Mouse (Mus musculus) stomach, postnatal 0 days (tissue): ENCODE data around the gene Stk25. TPM values are rescaled to one million over a fixed set of nuclear protein-coding genes. Genes with fewer than 3 reads are reported as not detected.

ENCODE experiments used
- ATAC-seq: fragments of 200-750 bp; cut with Nextera tagmentation; 2 replicates; pipeline ENCODE4 v1.8.0; 2017; ENCODE audit not compliant: low FRiP score, low TSS enrichment
- DNase-seq: peaks from one replicate; pipeline ENCODE4 v3.0.0-alpha.2; 2016; ENCODE audit warnings: low spot score
- H3K27ac ChIP-seq: fragments of 300-500 bp; sonication (generic); replicated peaks from 2 replicates; pipeline ENCODE4 v1.5.1; 2014; ENCODE audit warnings: mild to moderate bottlenecking, control low read depth
- H3K27me3 ChIP-seq: fragments of 300-500 bp; sonication (generic); 2 replicates; pipeline ENCODE4 v1.6.1; 2014; ENCODE audit warnings: low read length; ENCODE audit not compliant: control insufficient read depth, insufficient read depth
- H3K36me3 ChIP-seq: fragments of 300-500 bp; sonication (generic); 2 replicates; pipeline ENCODE4 v1.6.1; 2014; ENCODE audit warnings: low read length, mixed read lengths; ENCODE audit not compliant: control insufficient read depth, insufficient read depth
- H3K4me1 ChIP-seq: fragments of 300-500 bp; sonication (generic); replicated peaks from 2 replicates; pipeline ENCODE4 v1.6.1; 2014; ENCODE audit warnings: antibody characterized with exemption; ENCODE audit not compliant: control insufficient read depth, insufficient read depth
- H3K4me2 ChIP-seq: fragments of 300-500 bp; sonication (generic); replicated peaks from 2 replicates; pipeline ENCODE4 v1.6.1; 2014; ENCODE audit warnings: low read depth, mild to moderate bottlenecking, control low read depth, moderate library complexity
- H3K4me3 ChIP-seq: fragments of 300-500 bp; sonication (generic); 2 replicates; pipeline ENCODE4 v1.5.1; 2014; ENCODE audit warnings: low read depth, low read length, control low read depth
- H3K9ac ChIP-seq: fragments of 300-500 bp; sonication (generic); 2 replicates; pipeline ENCODE4 v1.6.1; 2014; ENCODE audit warnings: mild to moderate bottlenecking, low read length, control low read depth, mixed read lengths
- H3K9me3 ChIP-seq: fragments of 300-500 bp; sonication (generic); 2 replicates; pipeline ENCODE4 v1.6.1; 2016; ENCODE audit warnings: low read length; ENCODE audit not compliant: control insufficient read depth
- CTCF ChIP-seq: IDR thresholded peaks from 2 replicates; pipeline ENCODE4 v1.5.1; 2016; ENCODE audit warnings: antibody characterized with exemption, low read depth, mild to moderate bottlenecking, moderate library complexity
- EP300 ChIP-seq: optimal IDR thresholded peaks from 2 replicates; pipeline ENCODE3; 2016; ENCODE audit warnings: antibody characterized with exemption
- WGBS: fragments of 180-500 bp; shearing (Covaris S2); extraction: QIAGEN DNeasy Blood & Tissue Kit; methylation state at CpG from one replicate; pipeline ENCODE4 v1.1.7; 2014; 5-methylcytosine and 5-hydroxymethylcytosine counted together
- polyA plus RNA-seq: library from polyadenylated mRNA; unstranded; fragments of >200 nt; fragmentation: Nextera tagmentation; extraction: Ambion mirVana; gene quantifications from 2 replicates; pipeline ENCODE4 v1.2.1, GENCODE M21; 2015

Stk25 gene
- polyA plus RNA-seq, 1 experiment from 2014 or later: 107 TPM

DNA sequence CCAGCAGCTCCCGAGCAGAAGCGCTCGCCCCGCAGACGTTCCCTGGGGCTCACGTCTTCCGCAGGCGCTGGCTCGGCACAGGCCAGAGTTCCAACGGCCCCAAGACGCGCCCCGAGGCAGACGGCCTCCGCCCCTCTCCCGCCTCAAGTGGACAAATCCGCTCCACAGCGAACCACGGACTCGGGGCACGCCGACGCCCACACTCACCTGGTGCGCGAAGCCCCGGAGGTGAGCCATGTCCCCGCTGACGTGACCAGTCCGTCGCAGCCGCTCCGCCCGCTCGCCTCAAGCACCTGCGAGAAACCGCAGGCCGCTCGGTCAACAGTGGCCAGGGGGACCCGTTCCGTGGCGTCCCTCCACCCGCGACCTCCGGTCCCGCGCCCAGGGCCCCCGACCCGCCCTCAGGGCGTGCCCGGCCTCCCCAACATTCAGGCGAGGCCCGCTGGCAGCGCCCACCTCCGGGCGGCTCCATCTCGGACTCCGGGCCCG, 23.3 kb downstream of the Stk25 start:
- Histone ChIP-seq H3K9me3 (no peaks in the 10 kb centered on the region), H3K27ac (peak overlapping the region; percentile 97), H3K4me1 (peaks cover 6% of the 10 kb centered on the region; the same call in 1 of the 2 replicates), H3K36me3 (no peaks in the 10 kb centered on the region), H3K4me3 (peak overlapping the region; percentile 97), H3K27me3 (no peaks in the 10 kb centered on the region), H3K9ac (peak overlapping the region; percentile 91), H3K4me2 (peak overlapping the region; percentile 87)
- ATAC-seq: peak; percentile 59
- no peak; the same call in 1 of the 2 replicates for TF ChIP-seq CTCF
- no peak for TF ChIP-seq EP300
- DNase-seq: peak; percentile 85
- WGBS: under 1% methylated on average over 58 of the region's 58 CpGs

DNA sequence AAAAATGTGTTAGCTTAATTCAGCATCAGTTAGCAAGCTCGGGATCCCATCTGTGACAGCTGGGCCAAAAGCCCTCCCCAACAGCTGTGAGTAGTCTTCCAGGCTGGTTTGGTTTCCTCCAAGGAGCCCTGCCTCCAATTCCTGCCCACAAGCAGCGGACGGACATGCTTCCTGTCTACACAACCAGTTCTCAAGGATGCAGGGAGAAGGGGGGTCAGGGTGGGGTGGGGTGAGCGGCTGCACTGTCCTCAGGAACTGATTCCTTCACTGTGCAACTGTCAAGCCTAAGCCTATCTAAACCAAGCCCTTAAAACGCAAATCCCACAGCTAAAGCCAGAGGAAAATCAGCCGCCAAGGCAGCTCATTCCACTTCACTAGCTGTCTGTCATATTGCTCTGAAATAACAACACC, 24.0 kb downstream of the Stk25 start:
- no peaks in the 10 kb centered on the region for H3K36me3 ChIP-seq
- H3K4me1 ChIP-seq: peaks cover 6% of the 10 kb centered on the region; the same call in 1 of the 2 replicates
- peak; percentile 47 for DNase-seq

DNA sequence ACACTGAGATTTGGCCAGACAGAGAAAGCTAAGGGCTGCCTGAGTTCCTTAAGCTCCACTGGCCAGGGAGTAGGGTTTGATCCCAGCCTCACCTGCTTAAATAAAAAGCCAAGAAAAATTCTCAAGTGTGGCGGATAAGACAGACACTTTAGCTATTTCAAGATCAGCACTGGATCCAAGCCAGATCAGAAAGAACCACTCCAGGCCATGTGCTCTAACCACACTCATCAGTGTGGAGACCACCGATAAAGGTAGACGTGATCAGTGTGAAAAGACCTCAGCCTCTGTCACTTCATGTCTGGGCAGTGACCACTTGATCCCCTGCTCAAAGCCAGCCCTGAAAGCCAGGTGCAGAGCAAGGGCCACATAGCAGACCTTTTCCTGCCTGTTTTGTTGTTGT, 25.7 kb downstream of the Stk25 start:
- DNase-seq (no peak), ATAC-seq (no peak)
- no peak overlapping the region for H3K4me3 ChIP-seq
- 93% methylated on average over 3 of the region's 3 CpGs for WGBS
- H3K9ac ChIP-seq: no peak overlapping the region
- no peak overlapping the region for H3K27ac ChIP-seq
- TF ChIP-seq CTCF (no peak), EP300 (no peak)
- H3K36me3 ChIP-seq: peaks cover 10% of the 10 kb centered on the region
- H3K4me1 ChIP-seq: peaks cover 6% of the 10 kb centered on the region; the same call in 1 of the 2 replicates
- H3K9me3 ChIP-seq: no peaks in the 10 kb centered on the region
- no peak overlapping the region for H3K4me2 ChIP-seq
- no peaks in the 10 kb centered on the region for H3K27me3 ChIP-seq

More for the DNA sequence above, 24.0 kb downstream of the Stk25 start:
- ATAC-seq: no peak
- H3K27ac ChIP-seq: peak overlapping the region; percentile 97
- TF ChIP-seq CTCF (no peak), EP300 (no peak)
- H3K4me3 ChIP-seq: peak overlapping the region; percentile 97
- no peaks in the 10 kb centered on the region for H3K9me3 ChIP-seq
- no peaks in the 10 kb centered on the region for H3K27me3 ChIP-seq
- WGBS: 4% methylated on average over 6 of the region's 6 CpGs
- H3K4me2 ChIP-seq: peak overlapping the region; percentile 87
- peak overlapping the region; percentile 91 for H3K9ac ChIP-seq

GRCm38 (mm10) chr1:93630796-93631195, 27.7 kb downstream of the Stk25 start:
- DNase-seq: no peak
- no peaks in the 10 kb centered on the region for H3K9me3 ChIP-seq
- peaks cover 6% of the 10 kb centered on the region; the same call in 1 of the 2 replicates for H3K4me1 ChIP-seq
- no peak for ATAC-seq
- H3K27ac ChIP-seq: no peak overlapping the region
- WGBS: 75% methylated on average over 3 of the region's 3 CpGs
- H3K9ac ChIP-seq: no peak overlapping the region
- H3K27me3 ChIP-seq: no peaks in the 10 kb centered on the region
- no peak overlapping the region for H3K4me3 ChIP-seq
- TF ChIP-seq CTCF: no peak
- no peak for TF ChIP-seq EP300
- H3K36me3 ChIP-seq: peaks cover 16% of the 10 kb centered on the region
- H3K4me2 ChIP-seq: no peak overlapping the region

DNA sequence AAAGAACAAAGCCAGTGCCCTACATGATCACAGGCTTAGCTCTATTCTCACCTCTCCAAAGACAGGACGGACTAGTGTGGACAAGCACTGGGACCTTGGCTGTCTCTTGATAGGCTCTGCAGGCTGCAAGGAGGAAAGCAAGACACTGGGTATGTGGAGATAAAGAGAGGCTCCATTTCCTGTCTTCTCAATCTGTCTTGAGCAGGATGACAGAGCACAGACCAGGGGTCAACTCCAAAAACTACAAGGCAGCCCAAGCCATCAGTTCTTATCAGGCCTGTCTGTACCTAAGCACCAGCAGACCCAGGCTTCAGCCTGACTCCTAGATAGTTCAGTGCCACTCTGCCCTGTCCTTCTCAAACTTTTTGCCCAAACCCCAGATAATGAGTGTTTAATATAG, 34.0 kb downstream of the Stk25 start:
- ATAC-seq (no peak), DNase-seq (no peak)
- Histone ChIP-seq H3K27me3 (no peaks in the 10 kb centered on the region), H3K27ac (no peak overlapping the region), H3K36me3 (peaks cover 39% of the 10 kb centered on the region), H3K4me1 (no peaks in the 10 kb centered on the region), H3K9me3 (no peaks in the 10 kb centered on the region), H3K4me2 (no peak overlapping the region), H3K9ac (no peak overlapping the region), H3K4me3 (no peak overlapping the region)
- no peak for TF ChIP-seq CTCF
- no peak for TF ChIP-seq EP300
- 100% methylated on average over 1 of the region's 1 CpGs for WGBS

DNA sequence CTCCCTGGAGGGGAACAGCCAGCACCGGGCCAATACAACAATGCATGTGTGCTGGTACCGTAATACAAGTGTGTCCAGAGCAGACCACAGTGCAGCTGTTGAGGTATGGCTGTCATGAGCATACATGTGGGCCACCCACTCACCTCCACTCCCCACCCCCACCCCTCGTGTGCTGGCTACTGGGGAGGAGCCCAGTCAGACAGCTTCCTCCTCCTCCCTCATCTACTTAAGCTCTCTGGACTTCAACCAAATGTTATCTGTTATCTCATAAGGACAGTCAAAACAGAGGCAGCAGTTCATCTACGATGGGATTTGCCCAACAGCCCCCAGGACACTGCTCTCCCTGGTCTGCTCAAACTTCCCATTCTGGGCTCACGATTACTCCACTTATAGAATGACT, 39.5 kb downstream of the Stk25 start:
- peaks cover 17% of the 10 kb centered on the region for H3K36me3 ChIP-seq
- peak; percentile 59 for ATAC-seq
- TF ChIP-seq EP300: no peak
- TF ChIP-seq CTCF: no peak

More for the DNA sequence above, 39.5 kb downstream of the Stk25 start:
- Histone ChIP-seq H3K27ac (no peak overlapping the region), H3K4me3 (no peak overlapping the region), H3K9ac (no peak overlapping the region), H3K9me3 (no peaks in the 10 kb centered on the region), H3K4me2 (no peak overlapping the region), H3K27me3 (no peaks in the 10 kb centered on the region), H3K4me1 (no peaks in the 10 kb centered on the region)
- DNase-seq: no peak
- 64% methylated on average over 5 of the region's 5 CpGs for WGBS
